In genomic region chr7:143072605-143073004, GRCm38 (mm10) we compare ENCODE assay signal across 16 mouse cellular contexts. TPM values are rescaled to one million over a fixed set of nuclear protein-coding genes. Genes with fewer than 3 reads are reported as not detected.
DNase-seq lines count a peak whose midpoint lies in the region; ATAC-seq and TF ChIP-seq lines count a peak whose summit lies in the region.
"Had no signal": no experiment of that assay in that cellular context is flagged by ENCODE, and none has a peak within 500 bp of the region (broad histone marks: within the 10 kb centered on the region; RNA-seq: fewer than 3 reads in every experiment).

No protein-coding gene starts in this region.

- peak; percentile 25 for DNase-seq in cerebellum, adult 9-11 months
- no peak for DNase-seq in cerebellum, adult 11-12 months
- DNase-seq in heart, adult 11 months = peak; percentile 92
- no peak for DNase-seq in heart, adult 9 months (ENCODE audit: low spot score in 2 of 2)
- no peak for DNase-seq in hindbrain, postnatal 0 days (ENCODE audit: low spot score)
- DNase-seq: adrenal gland, adult 8-10 months had no signal

- 92% methylated on average over 5 of the region's 5 CpGs for WGBS in hindbrain, embryonic 13.5 days
- WGBS in hindbrain, postnatal 0 days = 88% methylated on average over 5 of the region's 5 CpGs

- no peak overlapping the region for H3K4me2 ChIP-seq in hindbrain, embryonic 13.5 days
- no peak overlapping the region for H3K4me2 ChIP-seq in hindbrain, postnatal 0 days (ENCODE audit: low read depth, low read length)
- H3K4me2 ChIP-seq: forebrain, embryonic 13.5 days; forebrain, embryonic 15.5 days had no signal

- no peak overlapping the region for H3K4me3 ChIP-seq in hindbrain, embryonic 13.5 days
- no peak overlapping the region for H3K4me3 ChIP-seq in hindbrain, postnatal 0 days (ENCODE audit: low read length)
- H3K4me3 ChIP-seq: forebrain, embryonic 13.5 days; forebrain, embryonic 15.5 days had no signal

- H3K27ac ChIP-seq in hindbrain, embryonic 13.5 days = no peak overlapping the region
- H3K27ac ChIP-seq in hindbrain, postnatal 0 days = no peak overlapping the region
- H3K27ac ChIP-seq: forebrain, embryonic 13.5 days; forebrain, embryonic 15.5 days had no signal

- H3K36me3 ChIP-seq in hindbrain, embryonic 13.5 days = peaks cover 3% of the 10 kb centered on the region
- peaks cover 3% of the 10 kb centered on the region; the same call in 1 of the 2 replicates for H3K36me3 ChIP-seq in hindbrain, postnatal 0 days (ENCODE audit: insufficient read depth, low read length)

- no peak for ATAC-seq in hindbrain, embryonic 13.5 days (ENCODE audit: low FRiP score)
- no peak for ATAC-seq in hindbrain, postnatal 0 days
- ATAC-seq: activated CD4-positive, CD25-positive, alpha-beta regulatory T cell, adult 4 months; CD4-positive, CD25-positive, alpha-beta regulatory T cell, adult 4 months; forebrain, embryonic 13.5 days; forebrain, embryonic 15.5 days; forebrain, postnatal 0 days; Patski had no signal

- 0 out of 2 replicates have a peak overlapping the region, but pooled peaks have one; percentile 5 for H3K9ac ChIP-seq in hindbrain, embryonic 13.5 days
- H3K9ac ChIP-seq in hindbrain, postnatal 0 days (replicated peaks; ENCODE audit: low read length) = no peak overlapping the region
- H3K9ac ChIP-seq: forebrain, embryonic 13.5 days; forebrain, embryonic 15.5 days; forebrain, postnatal 0 days had no signal

- TF ChIP-seq CTCF in hindbrain, postnatal 0 days (IDR thresholded peaks at IDR 0.05; ENCODE audit: low read depth) = no peak

- H3K4me1 ChIP-seq in hindbrain, embryonic 13.5 days (replicated peaks) = peaks cover 30% of the 10 kb centered on the region
- H3K4me1 ChIP-seq in hindbrain, postnatal 0 days (ENCODE audit: insufficient read depth, low read length) = peaks cover 19% of the 10 kb centered on the region

- no peaks in the 10 kb centered on the region for H3K9me3 ChIP-seq in hindbrain, embryonic 13.5 days
- no peaks in the 10 kb centered on the region for H3K9me3 ChIP-seq in hindbrain, postnatal 0 days (ENCODE audit: low read length)
- H3K9me3 ChIP-seq: forebrain, embryonic 13.5 days; forebrain, embryonic 15.5 days; G1E had no signal

- no peaks in the 10 kb centered on the region for H3K27me3 ChIP-seq in hindbrain, embryonic 13.5 days
- H3K27me3 ChIP-seq in hindbrain, postnatal 0 days (ENCODE audit: insufficient read depth, low read length) = no peaks in the 10 kb centered on the region
- H3K27me3 ChIP-seq: CH12.LX; forebrain, embryonic 13.5 days; forebrain, embryonic 15.5 days; Patski had no signal

RNA-seq across cellular contexts. Expression of gene Tssc4, which starts 3.6 kb away (rescaled TPM):
- 90.8 and 99.3 TPM in 2 replicates for polyA plus RNA-seq in hindbrain, embryonic 13.5 days (2015; fragmentation: Nextera tagmentation; extraction: Ambion mirVana)
- total RNA-seq in hindbrain, postnatal 0 days (2014; rRNA removed) = 106 and 118 TPM in 2 replicates
- polyA plus RNA-seq in hindbrain, postnatal 0 days (2015; fragmentation: Nextera tagmentation; extraction: Ambion mirVana) = 101 and 102 TPM in 2 replicates

RNA-seq across cellular contexts. Expression of gene Cd81, which starts 20.1 kb away (rescaled TPM):
- polyA plus RNA-seq in hindbrain, embryonic 13.5 days (2015; fragmentation: Nextera tagmentation; extraction: Ambion mirVana) = 322 and 332 TPM in 2 replicates
- 758 and 776 TPM in 2 replicates for total RNA-seq in hindbrain, postnatal 0 days (2014; rRNA removed)
- polyA plus RNA-seq in hindbrain, postnatal 0 days (2015; fragmentation: Nextera tagmentation; extraction: Ambion mirVana) = 708 and 751 TPM in 2 replicates

RNA-seq across cellular contexts. Expression of gene Trpm5, which starts 21.8 kb away (rescaled TPM):
- 1.4 and 1.9 TPM in 2 replicates for polyA plus RNA-seq in hindbrain, embryonic 13.5 days (2015; fragmentation: Nextera tagmentation; extraction: Ambion mirVana)
- total RNA-seq in hindbrain, postnatal 0 days (2014; rRNA removed) = 2.1 and 3.0 TPM in 2 replicates
- polyA plus RNA-seq in hindbrain, postnatal 0 days (2015; fragmentation: Nextera tagmentation; extraction: Ambion mirVana) = 2.0 and 2.6 TPM in 2 replicates
- polyA plus RNA-seq: activated CD4-positive, CD25-positive, alpha-beta regulatory T cell, adult 4 months; CD4-positive, CD25-positive, alpha-beta regulatory T cell, adult 4 months; cortical plate, adult 2 months; G1E had no signal

RNA-seq across cellular contexts. Expression of gene Kcnq1, which starts 33.6 kb away (rescaled TPM):
- polyA plus RNA-seq in hindbrain, embryonic 13.5 days (2015; fragmentation: Nextera tagmentation; extraction: Ambion mirVana) = 1.3 and 1.7 TPM in 2 replicates
- 1.2 and 1.9 TPM in 2 replicates for total RNA-seq in hindbrain, postnatal 0 days (2014; rRNA removed)
- polyA plus RNA-seq in hindbrain, postnatal 0 days (2015; fragmentation: Nextera tagmentation; extraction: Ambion mirVana) = 1.1 and 1.4 TPM in 2 replicates
- total RNA-seq: CH12.LX, G1E had no signal
- polyA plus RNA-seq: activated CD4-positive, CD25-positive, alpha-beta regulatory T cell, adult 4 months; CD4-positive, CD25-positive, alpha-beta regulatory T cell, adult 4 months; G1E had no signal

Comparison
In these comparisons a context has a peak if more than half of its experiments do, and no peak if none do; other contexts are left out.
1. DNase-seq: peak in cerebellum, adult 9-11 months (single experiment) and heart, adult 11 months (single experiment); none in cerebellum, adult 11-12 months (single experiment), heart, adult 9 months (0 of 2) and hindbrain, postnatal 0 days (single experiment).